Mouse (Mus musculus) heart, embryonic 16.5 days (tissue): ENCODE results near the gene Cyp2c23. TPM values are rescaled to one million over a fixed set of nuclear protein-coding genes. Genes with fewer than 3 reads are reported as not detected.
A peak's percentile ranks its signal among the peaks of the same experiment; 100 is the strongest.

ENCODE experiments used
- ATAC-seq: fragments of 200-750 bp; cut with Nextera tagmentation; replicated peaks from 2 replicates; pipeline ENCODE4 v1.8.0; 2017; ENCODE audit warnings: moderate number of reproducible peaks; ENCODE audit not compliant: insufficient read depth, low FRiP score; ENCODE audit errors: extremely low read depth
- H3K27ac ChIP-seq: fragments of 300-500 bp; sonication (generic); 2 replicates; pipeline ENCODE4 v1.5.1; 2014; ENCODE audit warnings: mild to moderate bottlenecking, low read length, control low read depth, moderate library complexity
- H3K27me3 ChIP-seq: fragments of 300-500 bp; sonication (generic); 2 replicates; pipeline ENCODE4 v1.6.1; 2014; ENCODE audit warnings: low read length, mixed read lengths; ENCODE audit not compliant: control insufficient read depth, insufficient read depth
- H3K36me3 ChIP-seq: fragments of 300-500 bp; sonication (generic); 2 replicates; pipeline ENCODE4 v1.6.1; 2014; ENCODE audit not compliant: control insufficient read depth, insufficient read depth
- H3K4me1 ChIP-seq: fragments of 300-500 bp; sonication (generic); 2 replicates; pipeline ENCODE4 v1.6.1; 2014; ENCODE audit warnings: low read length, mixed read lengths; ENCODE audit not compliant: control insufficient read depth, insufficient read depth
- H3K4me2 ChIP-seq: fragments of 300-500 bp; sonication (generic); 2 replicates; pipeline ENCODE4 v1.6.1; 2014; ENCODE audit warnings: low read depth, mild to moderate bottlenecking, control low read depth, low read length
- H3K4me3 ChIP-seq: fragments of 300-500 bp; sonication (generic); 2 replicates; pipeline ENCODE4 v1.5.1; 2014; ENCODE audit warnings: mild to moderate bottlenecking, control low read depth, low read length
- H3K9ac ChIP-seq: fragments of 300-500 bp; sonication (generic); 2 replicates; pipeline ENCODE4 v1.6.1; 2014; ENCODE audit warnings: low read length, control low read depth
- H3K9me3 ChIP-seq: fragments of 300-500 bp; sonication (generic); replicated peaks from 2 replicates; pipeline ENCODE4 v1.6.1; 2016; ENCODE audit warnings: low read length; ENCODE audit not compliant: control insufficient read depth
- WGBS: fragments of 180-500 bp; shearing (Covaris S2); extraction: QIAGEN DNeasy Blood & Tissue Kit; methylation state at CpG from one replicate; pipeline ENCODE4 v1.1.7; 2014; 5-methylcytosine and 5-hydroxymethylcytosine counted together
- polyA plus RNA-seq: library from polyadenylated mRNA; unstranded; fragments of >200 nt; fragmentation: Nextera tagmentation; extraction: Ambion mirVana; gene quantifications from 2 replicates; pipeline ENCODE4 v1.2.1, GENCODE M21; 2015

Gene Cyp2c23
- polyA plus RNA-seq, 1 experiment from 2014 or later: not detected

GRCm38 (mm10) chr19:43968436-43969026 is 60.5 kb downstream of the Cyp2c23 start:
- H3K9me3 ChIP-seq: no peaks in the 10 kb centered on the region
- no peak overlapping the region for H3K4me3 ChIP-seq
- no peaks in the 10 kb centered on the region for H3K36me3 ChIP-seq
- 50% methylated on average over 10 of the region's 11 CpGs for WGBS
- H3K4me2 ChIP-seq: no peak overlapping the region
- ATAC-seq: no peak
- H3K4me1 ChIP-seq: no peaks in the 10 kb centered on the region
- no peaks in the 10 kb centered on the region for H3K27me3 ChIP-seq
- H3K27ac ChIP-seq: no peak overlapping the region
- H3K9ac ChIP-seq: no peak overlapping the region

GRCm38 (mm10) chr19:43966481-43966880 is 62.5 kb downstream of the Cyp2c23 start:
- Histone ChIP-seq H3K4me3 (no peak overlapping the region), H3K9ac (no peak overlapping the region), H3K27ac (no peak overlapping the region), H3K36me3 (no peaks in the 10 kb centered on the region), H3K27me3 (no peaks in the 10 kb centered on the region), H3K4me2 (no peak overlapping the region), H3K4me1 (no peaks in the 10 kb centered on the region), H3K9me3 (no peaks in the 10 kb centered on the region)
- ATAC-seq: no peak
- 82% methylated on average over 2 of the region's 2 CpGs for WGBS

GRCm38 (mm10) chr19:43965496-43966085 is 63.4 kb downstream of the Cyp2c23 start:
- WGBS: 65% methylated on average over 11 of the region's 11 CpGs
- H3K36me3 ChIP-seq: no peaks in the 10 kb centered on the region
- H3K4me3 ChIP-seq: no peak overlapping the region
- 0 out of 2 replicates have a peak overlapping the region, but pooled peaks have one; percentile 8 for H3K4me2 ChIP-seq
- no peak overlapping the region for H3K27ac ChIP-seq
- H3K4me1 ChIP-seq: no peaks in the 10 kb centered on the region
- ATAC-seq: no peak
- no peaks in the 10 kb centered on the region for H3K9me3 ChIP-seq
- H3K27me3 ChIP-seq: no peaks in the 10 kb centered on the region
- no peak overlapping the region for H3K9ac ChIP-seq

GRCm38 (mm10) chr19:43962795-43963194 is 66.2 kb downstream of the Cyp2c23 start:
- H3K27ac ChIP-seq: no peak overlapping the region
- no peak overlapping the region for H3K9ac ChIP-seq
- no peaks in the 10 kb centered on the region for H3K4me1 ChIP-seq
- H3K9me3 ChIP-seq: no peaks in the 10 kb centered on the region
- no peaks in the 10 kb centered on the region for H3K36me3 ChIP-seq
- H3K27me3 ChIP-seq: no peaks in the 10 kb centered on the region
- no peak overlapping the region for H3K4me3 ChIP-seq
- 63% methylated on average over 9 of the region's 9 CpGs for WGBS
- ATAC-seq: no peak
- no peak overlapping the region for H3K4me2 ChIP-seq

DNA sequence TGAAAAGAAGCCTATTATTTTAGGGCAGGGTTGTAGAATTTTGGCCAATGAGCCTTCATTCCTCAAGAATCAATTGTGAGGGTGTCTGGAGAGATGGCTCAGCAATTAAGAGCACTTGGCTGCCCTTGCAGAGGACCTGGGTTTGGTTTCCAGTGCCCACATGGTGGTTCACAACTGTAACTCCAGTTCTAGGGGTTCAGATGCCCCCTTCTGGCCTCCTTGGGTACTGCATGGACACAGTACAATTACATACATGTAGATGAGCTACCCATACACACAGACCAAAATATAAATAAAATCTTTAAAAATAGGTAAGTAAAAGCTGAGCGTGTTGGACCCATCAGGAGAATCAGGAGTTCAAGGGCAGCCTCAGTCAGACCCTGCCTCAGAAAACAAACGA is 67.8 kb downstream of the Cyp2c23 start:
- Histone ChIP-seq H3K9ac (no peak overlapping the region), H3K27ac (no peak overlapping the region), H3K36me3 (no peaks in the 10 kb centered on the region), H3K4me2 (no peak overlapping the region), H3K9me3 (no peaks in the 10 kb centered on the region), H3K27me3 (no peaks in the 10 kb centered on the region), H3K4me1 (no peaks in the 10 kb centered on the region), H3K4me3 (no peak overlapping the region)
- ATAC-seq: no peak
- 79% methylated on average over 2 of the region's 2 CpGs for WGBS

DNA sequence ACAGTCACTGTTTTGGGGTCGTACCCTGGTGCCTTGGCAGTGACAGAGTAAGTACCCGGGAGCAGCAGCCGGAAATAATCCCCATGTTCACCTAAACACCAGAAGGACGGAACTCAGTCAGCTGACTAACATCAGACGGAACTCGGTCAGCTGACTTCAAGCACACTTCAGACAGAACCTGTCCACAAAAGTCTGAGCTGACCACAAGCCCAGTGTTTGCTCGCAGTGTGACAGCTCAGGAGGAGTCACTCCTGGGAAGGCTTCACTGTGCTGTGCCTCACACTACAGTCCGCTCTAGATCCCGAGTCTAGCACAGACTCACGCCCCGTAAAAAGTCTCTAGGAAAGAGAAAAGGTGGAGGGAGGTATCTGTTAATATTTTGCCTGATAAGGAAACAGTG is 69.0 kb downstream of the Cyp2c23 start:
- H3K4me2 ChIP-seq: no peak overlapping the region
- H3K27ac ChIP-seq: no peak overlapping the region
- H3K9me3 ChIP-seq: no peaks in the 10 kb centered on the region
- no peak for ATAC-seq
- 83% methylated on average over 11 of the region's 11 CpGs for WGBS
- H3K27me3 ChIP-seq: no peaks in the 10 kb centered on the region
- H3K36me3 ChIP-seq: no peaks in the 10 kb centered on the region
- H3K4me1 ChIP-seq: no peaks in the 10 kb centered on the region
- no peak overlapping the region for H3K4me3 ChIP-seq
- no peak overlapping the region for H3K9ac ChIP-seq

GRCm38 (mm10) chr19:43959162-43959561 is 69.8 kb downstream of the Cyp2c23 start:
- H3K4me3 ChIP-seq: no peak overlapping the region
- no peaks in the 10 kb centered on the region for H3K4me1 ChIP-seq
- WGBS: 20% methylated on average over 2 of the region's 2 CpGs
- no peaks in the 10 kb centered on the region for H3K27me3 ChIP-seq
- no peak overlapping the region for H3K9ac ChIP-seq
- no peaks in the 10 kb centered on the region for H3K36me3 ChIP-seq
- no peak overlapping the region for H3K27ac ChIP-seq
- no peak for ATAC-seq
- H3K4me2 ChIP-seq: no peak overlapping the region
- H3K9me3 ChIP-seq: no peaks in the 10 kb centered on the region

DNA sequence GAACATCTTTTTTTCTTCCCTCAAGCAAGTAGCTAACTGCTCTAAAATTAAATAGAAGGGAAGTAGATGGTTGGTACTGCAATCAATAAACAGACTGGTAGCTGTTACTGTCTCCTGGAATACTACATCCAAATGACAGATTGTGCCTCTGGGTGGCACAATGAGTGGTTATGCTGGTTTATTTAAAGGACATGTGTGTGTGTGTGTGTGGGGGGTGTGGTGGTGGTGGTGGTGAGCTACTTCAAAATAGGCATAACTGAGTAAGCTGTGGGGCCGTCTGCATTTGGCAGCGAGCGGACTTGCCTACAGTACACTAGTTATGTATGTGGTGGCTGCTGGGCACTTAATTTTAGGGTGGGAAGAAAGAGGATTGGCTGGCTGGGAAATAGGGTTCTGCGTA is 71.1 kb downstream of the Cyp2c23 start:
- no peak overlapping the region for H3K9ac ChIP-seq
- no peak overlapping the region for H3K27ac ChIP-seq
- no peak for ATAC-seq
- no peaks in the 10 kb centered on the region for H3K4me1 ChIP-seq
- no peaks in the 10 kb centered on the region for H3K9me3 ChIP-seq
- no peak overlapping the region for H3K4me2 ChIP-seq
- no peaks in the 10 kb centered on the region for H3K36me3 ChIP-seq
- H3K27me3 ChIP-seq: no peaks in the 10 kb centered on the region
- WGBS: 73% methylated on average over 4 of the region's 4 CpGs
- no peak overlapping the region for H3K4me3 ChIP-seq

DNA sequence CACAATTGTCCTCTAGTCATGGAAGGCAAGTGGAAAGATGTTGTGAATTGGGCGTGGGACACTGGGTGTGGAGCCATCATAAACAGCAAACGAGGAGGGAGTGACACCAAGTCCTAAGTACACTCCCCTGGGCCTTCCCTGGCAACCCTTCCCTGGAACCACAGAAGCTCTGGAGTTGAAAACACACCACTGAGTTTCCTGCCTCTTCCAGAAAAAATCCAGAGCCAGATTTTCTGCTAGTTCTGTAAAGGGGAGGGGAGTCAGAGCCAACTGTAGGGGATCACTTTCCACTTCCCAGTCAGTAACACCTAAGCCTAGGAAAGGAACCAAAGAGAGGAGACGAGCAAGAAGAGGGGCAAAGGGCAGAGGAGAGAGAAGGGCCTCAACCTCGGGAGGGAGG is 71.6 kb downstream of the Cyp2c23 start:
- H3K4me2 ChIP-seq: no peak overlapping the region
- no peaks in the 10 kb centered on the region for H3K9me3 ChIP-seq
- no peaks in the 10 kb centered on the region for H3K4me1 ChIP-seq
- WGBS: 23% methylated on average over 4 of the region's 4 CpGs
- H3K36me3 ChIP-seq: no peaks in the 10 kb centered on the region
- no peak overlapping the region for H3K27ac ChIP-seq
- H3K9ac ChIP-seq: no peak overlapping the region
- H3K27me3 ChIP-seq: no peaks in the 10 kb centered on the region
- ATAC-seq: no peak
- H3K4me3 ChIP-seq: no peak overlapping the region
